Mouse (Mus musculus) bone marrow macrophage, adult 2 months (primary cell): ENCODE data around the gene Kcnmb2. TPM values are rescaled to one million over a fixed set of nuclear protein-coding genes. Genes with fewer than 3 reads are reported as not detected.

ENCODE experiments used
- H3K27ac ChIP-seq: 2 replicates; pipeline ENCODE4 v1.5.1; 2012; ENCODE audit warnings: low read depth, low read length; ENCODE audit not compliant: insufficient read depth
- H3K4me1 ChIP-seq: 2 replicates; pipeline ENCODE4 v1.6.1; 2012; ENCODE audit warnings: low read length; ENCODE audit not compliant: control insufficient read depth, insufficient read depth
- H3K4me3 ChIP-seq: 2 replicates; pipeline ENCODE4 v1.5.1; 2012; ENCODE audit warnings: mild to moderate bottlenecking, low read length, moderate library complexity; ENCODE audit not compliant: insufficient read depth
- CTCF ChIP-seq: IDR thresholded peaks from 2 replicates; pipeline ENCODE4 v1.5.1; 2012; ENCODE audit warnings: low read depth, mild to moderate bottlenecking, low read length, moderate library complexity
- POLR2A ChIP-seq: IDR thresholded peaks from 2 replicates; pipeline ENCODE4 v1.6.1; 2012; ENCODE audit warnings: mild to moderate bottlenecking, low read depth, low read length, borderline replicate concordance
- polyA plus RNA-seq: library from polyadenylated mRNA; stranded (reverse); fragments of >200 nt; gene quantifications from 2 replicates; pipeline ENCODE4 v1.2.4, GENCODE M21; 2012; ENCODE audit not compliant: missing spikeins, insufficient read depth, insufficient read length

Kcnmb2 gene
- polyA plus RNA-seq, 1 experiment: not detected

GRCm38 (mm10) chr3:32059888-32060656 lies 157.8 kb downstream of the Kcnmb2 start:
- no peak for TF ChIP-seq POLR2A
- TF ChIP-seq CTCF: no peak
- no peak overlapping the region for H3K27ac ChIP-seq
- H3K4me1 ChIP-seq: no peaks in the 10 kb centered on the region
- H3K4me3 ChIP-seq: no peak overlapping the region

GRCm38 (mm10) chr3:32062685-32063084 lies 160.4 kb downstream of the Kcnmb2 start:
- Histone ChIP-seq H3K4me3 (no peak overlapping the region), H3K27ac (no peak overlapping the region), H3K4me1 (no peaks in the 10 kb centered on the region)
- no peak for TF ChIP-seq POLR2A
- no peak for TF ChIP-seq CTCF

- no peak for TF ChIP-seq POLR2A
- no peak for TF ChIP-seq CTCF
- Histone ChIP-seq H3K27ac (no peak overlapping the region), H3K4me1 (no peaks in the 10 kb centered on the region), H3K4me3 (no peak overlapping the region)
These were observed 161.0 kb downstream of the Kcnmb2 start for GRCm38 (mm10) chr3:32063312-32063711.

GRCm38 (mm10) chr3:32067004-32067935 lies 165.0 kb downstream of the Kcnmb2 start:
- no peak overlapping the region for H3K27ac ChIP-seq
- H3K4me1 ChIP-seq: no peaks in the 10 kb centered on the region
- no peak overlapping the region for H3K4me3 ChIP-seq
- TF ChIP-seq POLR2A (no peak), CTCF (no peak)

- TF ChIP-seq POLR2A (no peak), CTCF (no peak)
- H3K4me3 ChIP-seq: no peak overlapping the region
- no peak overlapping the region for H3K27ac ChIP-seq
- H3K4me1 ChIP-seq: no peaks in the 10 kb centered on the region
These were observed 171.6 kb downstream of the Kcnmb2 start for GRCm38 (mm10) chr3:32073881-32074280.

GRCm38 (mm10) chr3:32088762-32089161 lies 186.5 kb downstream of the Kcnmb2 start:
- no peaks in the 10 kb centered on the region for H3K4me1 ChIP-seq
- no peak overlapping the region for H3K4me3 ChIP-seq
- TF ChIP-seq POLR2A (no peak), CTCF (no peak)

GRCm38 (mm10) chr3:32101391-32101790 lies 199.1 kb downstream of the Kcnmb2 start:
- TF ChIP-seq CTCF (no peak), POLR2A (no peak)
- Histone ChIP-seq H3K4me3 (no peak overlapping the region), H3K4me1 (no peaks in the 10 kb centered on the region), H3K27ac (no peak overlapping the region)

More at GRCm38 (mm10) chr3:32088762-32089161, 186.5 kb downstream of the Kcnmb2 start:
- H3K27ac ChIP-seq: no peak overlapping the region

GRCm38 (mm10) chr3:32119851-32120250 lies 217.5 kb downstream of the Kcnmb2 start:
- no peak for TF ChIP-seq POLR2A
- TF ChIP-seq CTCF: no peak
- Histone ChIP-seq H3K27ac (no peak overlapping the region), H3K4me1 (no peaks in the 10 kb centered on the region), H3K4me3 (no peak overlapping the region)

- Histone ChIP-seq H3K4me1 (no peaks in the 10 kb centered on the region), H3K4me3 (no peak overlapping the region), H3K27ac (no peak overlapping the region)
- no peak for TF ChIP-seq POLR2A
- no peak for TF ChIP-seq CTCF
These were observed 219.4 kb downstream of the Kcnmb2 start for GRCm38 (mm10) chr3:32121731-32122130.

- no peak for TF ChIP-seq CTCF
- no peak for TF ChIP-seq POLR2A
- H3K27ac ChIP-seq: no peak overlapping the region
- H3K4me1 ChIP-seq: no peaks in the 10 kb centered on the region
- H3K4me3 ChIP-seq: no peak overlapping the region
These were observed 223.1 kb downstream of the Kcnmb2 start for GRCm38 (mm10) chr3:32125431-32125830.
